Mouse (Mus musculus) embryonic facial prominence, embryonic 12.5 days (tissue): Measurements from ENCODE around the gene Gm17469. TPM values are rescaled to one million over a fixed set of nuclear protein-coding genes. Genes with fewer than 3 reads are reported as not detected.
"Not testable (repeated sequence)": the region's sequence is repeated elsewhere in the genome, so short reads cannot be mapped to it uniquely, and the experiment has no call there.

Experiments used
- ATAC-seq: fragments of 200-750 bp; cut with Nextera tagmentation; 2 replicates; pipeline ENCODE4 v1.8.0; 2017; ENCODE audit not compliant: insufficient number of reproducible peaks, insufficient read depth, low FRiP score, low TSS enrichment
- H3K27ac ChIP-seq: fragments of 300-500 bp; sonication (generic); 2 replicates; pipeline ENCODE4 v1.5.1; 2016; ENCODE audit warnings: mild to moderate bottlenecking
- H3K27me3 ChIP-seq: fragments of 300-500 bp; sonication (generic); 2 replicates; pipeline ENCODE4 v1.6.1; 2016; ENCODE audit warnings: mild to moderate bottlenecking, moderate library complexity
- H3K36me3 ChIP-seq: fragments of 300-500 bp; sonication (generic); 2 replicates; pipeline ENCODE4 v1.6.1; 2016; ENCODE audit warnings: mild to moderate bottlenecking
- H3K4me1 ChIP-seq: fragments of 300-500 bp; sonication (generic); 2 replicates; pipeline ENCODE4 v1.6.1; 2016
- H3K4me2 ChIP-seq: fragments of 300-500 bp; sonication (generic); replicated peaks from 2 replicates; pipeline ENCODE4 v1.6.1; 2016; ENCODE audit warnings: mild to moderate bottlenecking, moderate library complexity
- H3K4me3 ChIP-seq: fragments of 300-500 bp; sonication (generic); 2 replicates; pipeline ENCODE4 v1.5.1; 2016; ENCODE audit warnings: mild to moderate bottlenecking
- H3K9ac ChIP-seq: fragments of 300-500 bp; sonication (generic); 2 replicates; pipeline ENCODE4 v1.6.1; 2016; ENCODE audit warnings: mild to moderate bottlenecking, moderate library complexity
- H3K9me3 ChIP-seq: fragments of 300-500 bp; sonication (generic); 2 replicates; pipeline ENCODE4 v1.6.1; 2016; ENCODE audit warnings: mild to moderate bottlenecking, moderate library complexity
- whole genome bisulfite sequencing: fragments of 180-500 bp; shearing (Covaris S2); methylation state at CpG from one replicate; pipeline ENCODE4 v1.1.7; 2016; 5-methylcytosine and 5-hydroxymethylcytosine counted together
- polyA plus RNA-seq: library from polyadenylated mRNA; unstranded; fragments of >200 nt; fragmentation: Nextera tagmentation; extraction: Ambion mirVana; gene quantifications from 2 replicates; pipeline ENCODE4 v1.2.1, GENCODE M21; 2016

Gm17469 gene
- not detected in 2 replicates for polyA plus RNA-seq

DNA sequence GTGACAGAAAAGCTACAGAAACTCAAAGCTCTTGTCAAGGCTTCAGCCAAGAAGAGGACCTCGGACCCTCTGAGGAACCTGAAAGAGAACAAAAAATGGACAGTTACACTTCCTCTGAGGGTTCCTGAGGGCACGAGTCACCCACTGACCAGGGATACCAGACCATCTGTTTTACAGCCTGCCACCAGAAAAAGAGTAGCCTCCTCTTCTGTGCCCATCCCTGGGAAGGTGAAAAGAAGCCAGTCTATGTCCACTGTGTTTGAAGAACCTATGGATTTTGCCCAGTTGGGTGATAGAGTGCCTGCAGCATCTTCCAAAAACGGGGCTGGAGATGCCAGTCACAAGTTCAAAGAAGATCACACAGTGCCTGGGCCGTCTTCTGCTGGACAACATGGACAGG lies at the start of gene Gm17469:
Gm17469 (plus strand) TSS at position 301 of the 400 bp plus-strand sequence.
- H3K9me3 ChIP-seq, ATAC-seq, H3K4me1 ChIP-seq, H3K27ac ChIP-seq, H3K36me3 ChIP-seq, H3K4me3 ChIP-seq, H3K9ac ChIP-seq, H3K27me3 ChIP-seq, H3K4me2 ChIP-seq: not testable (repeated sequence)
- WGBS = no CpG with 5 or more reads among the region's 4 CpGs

Other genes starting within 250 kb of the Gm17469 start
- gene Gm17584, start 129.3 kb upstream of the Gm17469 start, polyA plus RNA-seq = not detected in 2 replicates